Mouse (Mus musculus) E14TG2a.4 (cell line): ENCODE results near the gene Cd93.

ENCODE experiments used
- H3K27me3 ChIP-seq: 2 replicates; pipeline ENCODE4 v1.6.1; 2014; ENCODE audit warnings: low read length, control low read depth; ENCODE audit not compliant: insufficient read depth
- H3K36me3 ChIP-seq: 2 replicates; pipeline ENCODE4 v1.6.1; 2014; ENCODE audit warnings: low read length, control low read depth; ENCODE audit not compliant: insufficient read depth
- H3K4me1 ChIP-seq: replicated peaks from 2 replicates; pipeline ENCODE4 v1.6.1; 2014; ENCODE audit warnings: low read depth, low read length, control low read depth
- H3K4me3 ChIP-seq: replicated peaks from 2 replicates; pipeline ENCODE4 v1.5.1; 2014; ENCODE audit warnings: mild to moderate bottlenecking, low read length
- H3K9me3 ChIP-seq: 2 replicates; pipeline ENCODE4 v1.6.1; 2014; ENCODE audit warnings: low read length, control low read depth
- CTCF ChIP-seq: conservative IDR thresholded peaks from 2 replicates; pipeline ENCODE4 v1.5.1; 2014; ENCODE audit warnings: low read length
- NANOG ChIP-seq: IDR thresholded peaks from 2 replicates; pipeline ENCODE4 v1.6.1; 2014; ENCODE audit warnings: borderline replicate concordance, low read length, mixed read lengths
- POU5F1 ChIP-seq: IDR thresholded peaks from 2 replicates; pipeline ENCODE4 v1.6.1; 2014; ENCODE audit warnings: low read length, borderline replicate concordance

The Cd93 gene

GRCm38 (mm10) chr2:148450616-148451015 is 7.3 kb upstream of the Cd93 start:
- Histone ChIP-seq H3K4me1 (no peaks in the 10 kb centered on the region), H3K4me3 (no peak overlapping the region), H3K27me3 (no peaks in the 10 kb centered on the region), H3K36me3 (no peaks in the 10 kb centered on the region), H3K9me3 (no peaks in the 10 kb centered on the region)
- no peak for TF ChIP-seq POU5F1
- no peak for TF ChIP-seq NANOG
- TF ChIP-seq CTCF, result no peak

GRCm38 (mm10) chr2:148449659-148450058 is 6.3 kb upstream of the Cd93 start:
- Histone ChIP-seq H3K9me3 (no peaks in the 10 kb centered on the region), H3K36me3 (no peaks in the 10 kb centered on the region), H3K27me3 (no peaks in the 10 kb centered on the region), H3K4me3 (no peak overlapping the region), H3K4me1 (no peaks in the 10 kb centered on the region)
- TF ChIP-seq NANOG (no peak), CTCF (no peak), POU5F1 (no peak)

- H3K27me3 ChIP-seq, result peaks cover 16% of the 10 kb centered on the region
- H3K36me3 ChIP-seq, result no peaks in the 10 kb centered on the region
- H3K9me3 ChIP-seq, result no peaks in the 10 kb centered on the region
- TF ChIP-seq NANOG, result no peak
- no peak overlapping the region for H3K4me3 ChIP-seq
- H3K4me1 ChIP-seq, result no peaks in the 10 kb centered on the region
These were observed 3.1 kb upstream of the Cd93 start for GRCm38 (mm10) chr2:148446446-148446845.

- Histone ChIP-seq H3K27me3 (peaks cover 21% of the 10 kb centered on the region), H3K4me3 (no peak overlapping the region), H3K4me1 (no peaks in the 10 kb centered on the region), H3K9me3 (no peaks in the 10 kb centered on the region), H3K36me3 (no peaks in the 10 kb centered on the region)
- TF ChIP-seq CTCF (no peak), POU5F1 (no peak), NANOG (no peak)
These were observed 2.3 kb upstream of the Cd93 start for GRCm38 (mm10) chr2:148445616-148446015.

GRCm38 (mm10) chr2:148444472-148444871 is 1.1 kb upstream of the Cd93 start:
- H3K4me1 ChIP-seq, result no peaks in the 10 kb centered on the region
- TF ChIP-seq NANOG (no peak), CTCF (no peak), POU5F1 (no peak)
- no peaks in the 10 kb centered on the region for H3K36me3 ChIP-seq
- H3K4me3 ChIP-seq, result no peak overlapping the region
- H3K9me3 ChIP-seq, result no peaks in the 10 kb centered on the region
- H3K27me3 ChIP-seq, result peaks cover 21% of the 10 kb centered on the region

GRCm38 (mm10) chr2:148442710-148443109 is 653 bp downstream of the Cd93 start:
- TF ChIP-seq CTCF (no peak), POU5F1 (no peak), NANOG (no peak)
- Histone ChIP-seq H3K36me3 (no peaks in the 10 kb centered on the region), H3K4me1 (no peaks in the 10 kb centered on the region), H3K9me3 (no peaks in the 10 kb centered on the region), H3K27me3 (peaks cover 21% of the 10 kb centered on the region), H3K4me3 (no peak overlapping the region)

- Histone ChIP-seq H3K36me3 (no peaks in the 10 kb centered on the region), H3K9me3 (no peaks in the 10 kb centered on the region), H3K4me3 (no peak overlapping the region), H3K4me1 (no peaks in the 10 kb centered on the region), H3K27me3 (peaks cover 21% of the 10 kb centered on the region)
- TF ChIP-seq CTCF, result no peak
- TF ChIP-seq NANOG, result no peak
- no peak for TF ChIP-seq POU5F1
These were observed 1.2 kb downstream of the Cd93 start for GRCm38 (mm10) chr2:148442172-148442571.

GRCm38 (mm10) chr2:148441421-148441820 is 1.9 kb downstream of the Cd93 start:
- Histone ChIP-seq H3K9me3 (no peaks in the 10 kb centered on the region), H3K27me3 (peaks cover 21% of the 10 kb centered on the region), H3K4me1 (no peaks in the 10 kb centered on the region), H3K4me3 (no peak overlapping the region), H3K36me3 (no peaks in the 10 kb centered on the region)
- no peak for TF ChIP-seq CTCF
- TF ChIP-seq NANOG, result no peak
- no peak for TF ChIP-seq POU5F1

GRCm38 (mm10) chr2:148439691-148440276 is 3.6 kb downstream of the Cd93 start:
- H3K9me3 ChIP-seq, result no peaks in the 10 kb centered on the region
- no peak overlapping the region for H3K4me3 ChIP-seq
- TF ChIP-seq POU5F1 (no peak), NANOG (no peak), CTCF (no peak)
- H3K36me3 ChIP-seq, result no peaks in the 10 kb centered on the region
- H3K27me3 ChIP-seq, result peaks cover 21% of the 10 kb centered on the region
- no peaks in the 10 kb centered on the region for H3K4me1 ChIP-seq

- Histone ChIP-seq H3K4me3 (no peak overlapping the region), H3K4me1 (no peaks in the 10 kb centered on the region), H3K27me3 (peaks cover 3% of the 10 kb centered on the region; the same call in 1 of the 2 replicates), H3K9me3 (no peaks in the 10 kb centered on the region), H3K36me3 (no peaks in the 10 kb centered on the region)
- TF ChIP-seq NANOG, result no peak
- TF ChIP-seq POU5F1, result no peak
- no peak for TF ChIP-seq CTCF
These were observed 7.1 kb downstream of the Cd93 start for GRCm38 (mm10) chr2:148436285-148436684.
